Mouse (Mus musculus) adrenal gland, adult 2 months (tissue): ENCODE results near the gene Tmem9. TPM values are rescaled to one million over a fixed set of nuclear protein-coding genes. Genes with fewer than 3 reads are reported as not detected.

Experiments
- DNase-seq: peaks from one replicate; pipeline ENCODE4 v3.0.0; 2021
- polyA plus RNA-seq: library from polyadenylated mRNA; depleted of rRNA; stranded (reverse); fragments of >200 nt; gene quantifications from 2 replicates; pipeline ENCODE4 v1.2.3, GENCODE M21; 2012
- total RNA-seq, 2 experiments: library from RNA; stranded (reverse); gene quantifications; 2 replicates each; pipeline ENCODE4 v1.2.3; 2021

The Tmem9 gene
- total and polyA plus RNA-seq, 3 experiments: 39.5 to 112 (median 46.4) TPM

DNA sequence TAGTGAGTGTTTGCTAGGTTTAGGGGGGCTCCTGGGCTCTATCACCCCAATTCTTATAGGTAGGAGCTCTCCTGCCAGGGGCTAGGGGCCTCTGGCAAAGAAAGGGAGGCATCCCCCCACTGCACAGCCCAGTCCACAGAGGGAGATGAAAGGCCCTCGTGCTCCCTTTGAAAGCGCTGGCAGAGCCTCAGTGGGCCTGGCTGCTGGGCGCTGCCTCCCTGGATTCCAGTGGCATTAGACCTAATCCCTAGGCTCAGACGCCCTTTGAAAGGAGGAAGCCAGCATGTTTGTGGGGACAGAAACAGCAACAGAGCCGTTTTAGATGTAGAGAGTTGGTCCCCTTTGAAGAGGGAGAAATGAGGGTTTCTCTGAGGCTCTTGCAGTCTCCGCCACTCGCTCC, 22.3 kb downstream of the Tmem9 start:
- no peak for DNase-seq

- DNase-seq: no peak
Observed at GRCm38 (mm10) chr1:136031697-136032096, 23.7 kb downstream of the Tmem9 start.

- no peak for DNase-seq
Observed at GRCm38 (mm10) chr1:136032961-136033360, 25.0 kb downstream of the Tmem9 start.

- DNase-seq: no peak
Observed at GRCm38 (mm10) chr1:136038746-136039538, 31.0 kb downstream of the Tmem9 start.

GRCm38 (mm10) chr1:136040452-136040851, 32.5 kb downstream of the Tmem9 start:
- DNase-seq: no peak

DNA sequence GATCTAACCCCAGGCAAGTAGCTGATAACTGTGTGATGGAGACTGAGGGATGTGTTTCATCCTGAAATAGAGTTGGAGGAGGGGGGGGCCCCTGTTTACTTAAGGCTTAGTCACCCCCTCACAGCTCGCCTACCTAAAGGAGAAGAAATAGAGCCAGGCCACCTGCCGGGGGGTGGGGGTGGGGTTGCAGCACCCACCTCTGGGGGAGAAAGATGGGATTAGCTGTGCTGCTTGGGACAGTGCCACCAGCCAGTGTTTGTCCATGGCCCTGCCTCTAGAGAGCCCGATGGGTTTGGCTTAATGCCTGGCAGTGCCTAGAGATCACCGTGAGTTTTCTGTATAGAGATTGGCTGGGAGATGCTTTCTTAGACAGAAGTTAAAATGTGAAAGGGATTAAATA, 32.9 kb downstream of the Tmem9 start:
- DNase-seq: no peak

DNA sequence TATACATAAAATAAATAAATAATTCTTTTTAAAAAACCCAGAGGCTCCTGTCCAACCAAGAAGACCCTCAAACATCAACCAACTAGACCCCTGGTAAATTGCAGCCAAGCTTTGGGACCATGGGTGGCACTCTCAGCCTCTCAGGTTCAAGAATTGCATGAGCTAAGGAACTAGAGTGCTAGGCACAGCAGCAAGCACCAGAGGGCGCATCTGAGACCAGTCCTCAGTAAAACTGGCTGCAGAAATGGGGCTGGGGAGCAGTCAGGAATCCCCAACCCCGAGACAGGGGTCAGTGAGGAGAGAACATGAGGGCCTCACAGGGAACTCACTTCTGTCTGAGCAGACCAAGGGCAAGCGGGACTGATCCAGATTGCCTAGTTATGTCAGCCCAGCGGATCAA, 37.8 kb downstream of the Tmem9 start:
- peak; percentile 50 for DNase-seq

DNA sequence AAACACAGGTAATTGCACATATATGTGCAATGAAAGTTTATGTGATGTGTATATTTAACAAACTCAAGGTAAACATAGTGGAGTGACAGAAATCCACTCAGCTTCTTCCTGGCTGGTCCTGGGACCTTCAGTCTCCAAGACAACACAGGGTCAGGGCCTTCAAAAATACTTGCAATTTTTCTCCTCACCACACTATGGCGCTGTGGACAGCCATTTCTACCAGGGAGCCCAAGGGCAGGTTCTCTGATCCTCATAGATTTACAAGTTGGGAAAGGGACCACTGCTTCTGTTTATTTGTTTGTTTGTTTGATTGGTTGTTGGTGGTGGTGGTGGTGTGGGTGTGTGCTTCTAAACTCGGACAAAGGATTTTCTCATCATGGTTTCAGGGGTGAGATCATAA, 39.5 kb downstream of the Tmem9 start:
- peak; percentile 32 for DNase-seq

DNA sequence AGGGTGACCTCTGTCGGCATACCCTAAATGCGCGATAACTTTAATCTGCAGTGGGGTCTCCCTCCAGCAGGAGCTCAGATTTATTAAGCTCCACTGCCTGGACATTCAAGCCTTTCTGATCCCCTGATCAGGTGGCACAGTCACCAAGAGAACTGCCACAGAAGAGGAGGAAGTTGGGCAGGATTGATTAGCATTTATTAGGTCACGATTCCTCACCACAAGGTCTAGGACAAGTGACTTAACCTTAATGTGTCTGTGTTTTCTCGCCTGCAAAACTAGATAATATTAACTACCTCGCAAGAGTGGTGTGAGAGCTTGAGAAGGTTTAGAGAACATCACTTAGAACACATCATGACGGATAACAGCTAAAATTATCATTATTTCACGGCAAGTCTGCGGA, 39.9 kb downstream of the Tmem9 start:
- no peak for DNase-seq

DNA sequence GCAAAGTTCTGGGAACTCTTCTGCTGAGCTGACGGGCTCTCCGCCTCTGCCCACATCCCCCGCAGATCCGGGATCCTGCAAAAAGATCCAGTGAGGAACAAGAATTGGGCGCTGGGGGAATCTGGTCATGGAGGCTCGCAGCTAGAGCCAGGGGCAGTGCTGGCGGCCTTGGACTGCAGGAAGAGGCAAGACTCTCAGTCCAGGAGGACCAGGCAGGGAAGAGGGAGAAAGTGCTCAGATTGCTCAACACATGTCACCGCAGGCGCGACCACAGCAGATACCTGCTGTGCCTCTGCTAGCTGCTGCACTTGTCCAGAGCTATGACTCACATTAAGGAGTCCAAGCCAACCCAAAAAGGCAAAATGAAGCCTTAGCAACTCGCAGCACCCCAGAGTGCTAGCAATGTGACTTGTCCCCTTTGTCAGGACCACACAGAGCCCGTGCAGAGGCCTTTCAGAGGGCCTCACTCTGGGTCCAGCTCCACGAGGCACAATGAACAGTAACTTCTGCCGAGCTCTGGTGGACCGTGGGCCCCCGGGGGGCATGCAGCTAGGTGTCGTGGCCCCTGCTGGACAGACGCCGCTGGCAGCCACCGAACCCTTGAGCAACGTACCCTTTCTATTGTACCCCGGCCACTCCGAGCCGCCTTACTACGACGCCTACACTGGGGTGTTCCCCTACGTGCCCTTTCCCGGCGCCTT, 42.5 kb downstream of the Tmem9 start, which contains the start of gene Ascl5:
TSS of gene Ascl5 (plus strand) at position 493 of the 701 bp plus-strand sequence.
- peak; percentile 19 for DNase-seq

- peak; percentile 11 for DNase-seq
Observed at GRCm38 (mm10) chr1:136051013-136051315, 43.0 kb downstream of the Tmem9 start.

DNA sequence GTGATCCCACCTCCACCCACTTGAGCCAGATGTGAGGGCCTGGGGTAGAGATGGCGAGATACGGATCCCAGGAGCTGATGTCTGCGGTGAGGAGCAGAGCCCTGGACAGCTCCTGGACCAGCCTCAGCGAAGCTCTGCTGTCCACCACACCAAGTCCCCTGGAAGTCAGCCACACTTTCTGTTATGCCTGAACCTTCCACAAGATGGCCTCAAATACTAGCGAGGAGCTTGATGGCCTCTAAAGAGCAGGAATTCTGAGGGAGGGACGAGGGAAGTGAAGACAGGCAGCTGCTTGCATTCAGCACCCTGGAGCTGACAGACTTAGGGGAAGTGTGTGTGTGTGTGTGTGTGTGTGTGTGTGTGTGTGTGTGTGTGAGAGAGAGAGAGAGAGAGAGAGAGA, 43.5 kb downstream of the Tmem9 start:
- DNase-seq: peak; percentile 79

DNA sequence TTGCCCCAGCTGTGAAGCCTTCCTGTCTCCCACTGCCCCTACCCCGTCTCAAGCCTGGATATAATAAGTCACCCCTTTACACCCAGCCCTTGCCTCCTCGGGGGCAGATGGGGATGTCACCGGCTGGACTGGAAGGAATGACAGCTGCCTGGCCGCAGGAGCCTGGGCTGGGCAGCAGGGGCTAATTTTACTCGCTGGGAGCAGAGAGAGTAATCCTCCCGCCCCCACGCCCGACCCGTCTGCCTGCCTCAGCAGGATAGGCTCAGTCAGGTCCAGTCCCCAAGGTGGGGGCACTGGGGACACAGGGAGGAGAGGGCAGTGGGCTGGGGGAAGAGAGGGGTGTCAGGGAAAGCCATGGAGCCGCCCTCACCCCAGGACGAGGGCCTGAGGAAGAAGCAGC, 44.6 kb downstream of the Tmem9 start, which contains the start of gene Cacna1s:
TSS of gene Cacna1s (plus strand) at position 204 of the 400 bp plus-strand sequence.
- DNase-seq: no peak

DNA sequence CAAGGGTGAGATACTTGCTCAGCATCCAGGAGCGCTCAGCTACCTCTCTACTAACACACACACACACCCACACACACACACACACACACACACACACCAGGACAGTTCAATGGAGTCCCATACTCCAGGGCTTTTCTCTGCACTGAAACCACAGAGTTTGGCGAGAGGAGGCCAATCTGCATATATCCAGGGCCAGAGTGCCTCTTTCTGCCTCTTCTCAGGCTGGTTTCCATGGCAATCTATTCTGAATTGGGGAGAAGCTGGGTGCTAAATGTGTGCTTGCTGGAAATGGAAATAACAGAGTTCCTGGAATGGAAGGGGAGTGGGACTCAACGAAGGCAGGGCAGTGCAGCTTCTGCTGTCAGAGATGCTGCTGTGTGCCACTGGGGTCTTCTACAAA, 47.8 kb downstream of the Tmem9 start:
- DNase-seq: no peak

DNA sequence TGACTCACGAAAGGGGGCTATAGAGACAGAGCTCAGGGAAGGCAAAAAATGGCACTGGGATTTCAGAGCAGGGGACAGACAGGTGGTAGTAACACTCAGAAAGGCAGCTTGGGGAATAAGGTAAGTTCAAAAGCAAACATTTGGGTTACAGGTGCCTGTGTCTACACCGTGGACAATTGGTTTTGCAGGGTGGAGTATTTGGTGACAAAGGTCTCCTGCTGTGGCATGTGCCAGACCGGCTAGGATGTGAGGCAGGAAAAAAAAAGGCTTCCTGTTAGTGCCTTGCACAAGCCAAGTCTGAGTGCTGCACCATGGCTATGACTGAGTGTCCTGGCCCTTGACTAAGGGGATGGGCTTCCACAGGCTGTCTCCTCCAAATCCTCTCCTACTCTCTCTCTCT, 50.6 kb downstream of the Tmem9 start:
- DNase-seq: no peak

- peak; percentile 56 for DNase-seq
Observed at GRCm38 (mm10) chr1:136061041-136061789, 53.3 kb downstream of the Tmem9 start.

DNA sequence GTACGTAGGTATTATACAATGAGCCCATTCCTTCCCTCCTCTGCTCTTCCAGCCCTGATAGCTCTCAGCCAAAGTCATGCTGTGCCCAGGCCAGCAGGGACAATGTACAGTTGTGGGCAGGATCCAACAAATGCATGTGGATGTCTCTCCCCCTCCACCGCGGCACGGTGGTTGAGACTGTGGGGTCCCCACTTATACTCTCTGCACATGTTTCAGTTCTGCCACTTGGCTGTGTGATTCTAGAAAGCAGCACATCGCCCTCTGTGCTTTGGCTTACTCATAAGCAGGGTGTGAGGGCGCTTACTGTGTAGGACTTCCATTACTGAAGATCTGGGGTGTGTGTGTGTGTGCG, 53.8 kb downstream of the Tmem9 start:
- no peak for DNase-seq

DNA sequence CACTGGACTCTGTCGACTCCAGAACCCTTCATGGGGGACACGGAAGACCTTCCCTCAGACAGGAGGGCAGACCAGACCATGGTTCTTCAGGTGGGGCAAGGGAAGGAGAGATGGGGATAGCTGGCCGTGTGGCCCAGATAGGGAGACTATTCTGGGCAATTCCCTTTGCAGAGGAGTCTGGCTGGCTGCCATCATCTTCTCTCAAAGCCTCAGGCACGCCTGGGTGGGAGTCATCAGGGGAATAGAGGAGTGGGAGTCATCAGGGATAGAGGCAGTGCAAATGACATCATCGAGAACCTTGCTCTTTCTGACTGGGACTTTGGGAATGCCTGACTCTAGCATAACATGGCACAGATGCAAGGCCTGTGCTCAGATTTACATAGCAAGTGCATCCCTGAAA, 56.0 kb downstream of the Tmem9 start:
- no peak for DNase-seq

DNA sequence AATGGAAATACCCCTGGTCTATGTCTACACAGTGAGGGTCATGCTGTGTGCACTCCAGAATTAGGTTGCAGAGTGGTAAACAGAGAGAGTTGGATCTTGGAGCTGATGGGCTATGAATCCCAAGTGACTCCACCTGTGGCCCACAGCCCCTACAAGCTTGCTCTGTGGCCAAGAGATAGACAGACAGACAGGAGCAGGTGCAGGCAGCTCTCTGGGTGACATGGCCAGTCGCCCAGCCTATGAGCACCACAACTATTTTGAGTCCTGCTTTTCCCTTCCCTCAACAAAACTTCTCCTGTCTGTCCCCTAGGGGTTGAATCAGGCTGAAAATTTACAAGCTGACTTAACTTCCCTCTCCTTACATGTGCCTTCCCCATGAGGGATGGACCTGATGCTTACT, 58.7 kb downstream of the Tmem9 start:
- no peak for DNase-seq

GRCm38 (mm10) chr1:136067579-136067978, 59.6 kb downstream of the Tmem9 start:
- DNase-seq: no peak

- peak; percentile 53 for DNase-seq
Observed at GRCm38 (mm10) chr1:136076086-136076485, 68.1 kb downstream of the Tmem9 start.

DNA sequence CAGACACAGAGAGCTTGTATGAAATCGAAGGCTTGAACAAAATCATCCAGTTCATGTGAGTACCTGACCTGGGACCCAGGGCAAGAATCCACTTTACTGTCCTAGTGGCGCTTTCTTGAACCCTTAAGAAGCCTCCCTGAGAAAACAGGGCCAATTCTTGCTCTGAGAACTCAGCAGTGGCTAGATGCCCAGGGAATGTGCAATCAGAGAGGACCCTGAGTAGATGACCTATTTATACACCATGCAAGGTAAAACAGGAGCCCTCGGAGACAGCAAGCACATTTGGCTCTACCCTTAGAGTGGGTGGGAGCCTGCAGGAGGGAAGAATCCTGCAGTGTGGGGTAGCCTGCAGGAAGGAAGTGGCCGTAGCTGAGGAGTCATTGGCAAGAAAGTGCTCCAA, 69.7 kb downstream of the Tmem9 start:
- DNase-seq: no peak

DNA sequence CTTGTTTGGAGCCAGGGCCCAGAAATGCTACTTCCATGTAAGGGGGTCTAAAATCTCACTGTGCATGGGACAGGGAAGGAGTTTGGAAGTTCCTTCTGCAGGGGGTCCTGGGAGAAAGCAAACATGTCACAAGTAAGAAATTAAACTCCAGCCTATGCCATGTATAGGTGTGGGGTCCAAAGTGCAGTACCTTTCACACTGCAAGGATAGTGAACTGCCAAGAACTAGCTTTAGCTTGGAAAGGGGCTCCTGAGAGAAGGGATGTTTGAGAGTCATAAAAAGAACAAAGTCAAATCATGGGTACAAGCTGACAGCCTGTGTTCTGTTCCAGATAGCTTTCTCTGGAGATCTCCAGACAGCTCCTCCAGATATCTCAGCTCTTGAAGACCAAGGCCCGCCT, 73.2 kb downstream of the Tmem9 start:
- no peak for DNase-seq
